Mouse (Mus musculus) myocyte (in vitro differentiated cells): ENCODE measurements around the gene Slc29a1. TPM values are rescaled to one million over a fixed set of nuclear protein-coding genes. Genes with fewer than 3 reads are reported as not detected.

Source experiments
- H3K27me3 ChIP-seq: one replicate; pipeline ENCODE4 v1.6.1; 2011; ENCODE audit not compliant: control insufficient read depth, insufficient read depth, insufficient read length
- H3K36me3 ChIP-seq: one replicate; pipeline ENCODE4 v1.6.1; 2011; ENCODE audit not compliant: control insufficient read depth, insufficient read depth
- H3K4me2 ChIP-seq: one replicate; pipeline ENCODE4 v1.6.1; 2011; ENCODE audit warnings: low read depth, control low read depth
- H3K4me3 ChIP-seq: one replicate; pipeline ENCODE4 v1.5.1; 2011; ENCODE audit warnings: mild to moderate bottlenecking, control low read depth, moderate library complexity
- H3K79me2 ChIP-seq: one replicate; pipeline ENCODE4 v1.6.1; 2011; ENCODE audit not compliant: control insufficient read depth, insufficient read depth
- H3ac ChIP-seq: one replicate; pipeline ENCODE4 v1.6.1; 2011; ENCODE audit not compliant: control insufficient read depth, insufficient read length
- CEBPB ChIP-seq: IDR thresholded peaks from 2 replicates; pipeline ENCODE4 v1.6.1; 2011; ENCODE audit warnings: mild to moderate bottlenecking, moderate library complexity; ENCODE audit not compliant: poor library complexity, insufficient read depth, severe bottlenecking
- E2F4 ChIP-seq: IDR thresholded peaks from one replicate; pipeline ENCODE4 v1.6.1; 2011; ENCODE audit warnings: mild to moderate bottlenecking, control low read depth, moderate library complexity; ENCODE audit not compliant: insufficient read depth
- MAX ChIP-seq: IDR thresholded peaks from one replicate; pipeline ENCODE4 v1.6.1; 2011; ENCODE audit warnings: low read depth, mild to moderate bottlenecking, control low read depth
- MYOD1 ChIP-seq, 3 experiments: IDR thresholded peaks; one replicate each; pipeline ENCODE4 v1.6.1; 2011; ENCODE audit warnings: control low read depth in 2 of 3, low read depth in 2 of 3, mild to moderate bottlenecking in 2 of 3, moderate library complexity in 1 of 3; ENCODE audit not compliant: insufficient read length in 2 of 3, control insufficient read depth in 1 of 3
- MYOG ChIP-seq, 3 experiments: IDR thresholded peaks; one replicate each; pipeline ENCODE4 v1.6.1; 2011; ENCODE audit warnings: control low read depth in 2 of 3, low read depth in 2 of 3, mild to moderate bottlenecking in 2 of 3; ENCODE audit not compliant: insufficient read length in 2 of 3, control insufficient read depth in 1 of 3, insufficient read depth in 1 of 3
- POLR2A ChIP-seq: IDR thresholded peaks from one replicate; pipeline ENCODE4 v1.6.1; 2011; ENCODE audit warnings: low read depth, mild to moderate bottlenecking, control low read depth, moderate library complexity; ENCODE audit not compliant: insufficient read length
- POLR2AphosphoS2 ChIP-seq: IDR thresholded peaks from one replicate; pipeline ENCODE4 v1.6.1; 2011; ENCODE audit warnings: low read depth, control low read depth; ENCODE audit not compliant: insufficient read length
- REST ChIP-seq: IDR thresholded peaks from one replicate; pipeline ENCODE4 v1.6.1; 2011; ENCODE audit warnings: mild to moderate bottlenecking, control low read depth, moderate library complexity; ENCODE audit not compliant: insufficient read depth, insufficient read length
- SRF ChIP-seq: IDR thresholded peaks from one replicate; pipeline ENCODE4 v1.6.1; 2011; ENCODE audit warnings: low read depth; ENCODE audit not compliant: control insufficient read depth, insufficient read length
- TCF12 ChIP-seq: IDR thresholded peaks from one replicate; pipeline ENCODE4 v1.6.1; 2011; ENCODE audit warnings: mild to moderate bottlenecking, control low read depth; ENCODE audit not compliant: poor library complexity, insufficient read depth, severe bottlenecking
- TCF3 ChIP-seq: IDR thresholded peaks from one replicate; pipeline ENCODE4 v1.6.1; 2011; ENCODE audit warnings: low read depth, control low read depth; ENCODE audit not compliant: insufficient read length
- USF1 ChIP-seq: IDR thresholded peaks from one replicate; pipeline ENCODE4 v1.6.1; 2011; ENCODE audit warnings: low read depth, mild to moderate bottlenecking, control low read depth, moderate library complexity
- polyA plus RNA-seq: library from polyadenylated mRNA; unstranded; fragments of >200 nt; fragmentation: generic; extraction: Trizol; gene quantifications from one replicate; pipeline ENCODE4 v1.2.1, GENCODE M21; 2012; ENCODE audit warnings: missing spikeins

Gene Slc29a1
- polyA plus RNA-seq, 1 experiment = 913 TPM

DNA sequence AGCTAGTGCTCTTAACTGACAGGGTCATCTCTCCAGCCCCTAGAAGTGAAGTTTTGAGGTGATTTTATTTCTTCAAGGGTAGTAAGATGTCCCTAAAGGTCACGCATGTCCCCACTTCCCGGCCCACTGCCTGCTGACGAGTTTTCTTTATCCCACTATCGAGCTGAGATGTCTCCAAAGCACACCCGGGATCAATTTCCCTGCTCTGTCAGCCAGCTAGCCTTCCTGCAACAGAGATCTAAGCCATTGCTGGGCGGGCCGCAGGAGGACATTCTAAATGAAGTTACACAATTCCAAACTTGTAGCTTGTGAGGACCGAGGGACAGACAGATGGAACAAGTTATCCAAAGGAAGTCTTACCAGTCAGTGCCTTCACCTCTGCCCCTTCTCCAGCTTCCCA, 861 bp upstream of the Slc29a1 start:
- H3ac ChIP-seq = peak overlapping the region; percentile 28
- peak overlapping the region; percentile 70 for H3K4me2 ChIP-seq
- peak overlapping the region; percentile 80 for H3K4me3 ChIP-seq
- TF ChIP-seq USF1 = no peak
- no peak for TF ChIP-seq POLR2AphosphoS2
- TF ChIP-seq TCF3 = no peak
- no peak for TF ChIP-seq CEBPB
- no peak for TF ChIP-seq E2F4
- TF ChIP-seq MYOD1 (IDR thresholded peaks at IDR 0.05; ENCODE audit: control insufficient read depth in 1 of 3, insufficient read length in 2 of 3, low read depth in 2 of 3) = no peak
- TF ChIP-seq TCF12 = no peak
- no peak for TF ChIP-seq SRF
- TF ChIP-seq REST = no peak
- no peaks in the 10 kb centered on the region for H3K27me3 ChIP-seq
- no peaks in the 10 kb centered on the region for H3K36me3 ChIP-seq
- H3K79me2 ChIP-seq = peaks cover 9% of the 10 kb centered on the region

DNA sequence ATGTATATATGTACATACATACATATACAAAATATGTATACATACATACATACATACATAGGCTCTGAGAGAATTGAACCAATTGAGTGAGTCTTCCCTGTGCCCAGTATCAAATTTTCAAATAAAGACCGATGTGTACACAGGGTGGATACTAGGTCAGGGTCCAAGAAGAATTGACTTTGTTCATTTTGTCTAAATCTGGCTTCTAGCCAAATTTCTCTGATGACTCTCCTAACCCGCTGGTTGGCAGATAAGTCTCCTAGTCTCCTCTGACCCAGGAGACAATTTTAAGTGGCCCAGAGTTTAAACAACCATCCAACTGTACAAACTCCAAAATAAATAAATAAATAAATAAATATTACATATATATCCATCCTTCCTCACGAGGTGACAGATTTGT, 515 bp downstream of the Slc29a1 start:
- H3K79me2 ChIP-seq = peaks cover 23% of the 10 kb centered on the region
- no peaks in the 10 kb centered on the region for H3K36me3 ChIP-seq
- no peaks in the 10 kb centered on the region for H3K27me3 ChIP-seq
- TF ChIP-seq USF1 (no peak), MAX (no peak), POLR2AphosphoS2 (no peak), MYOD1 (IDR thresholded peaks at IDR 0.05; ENCODE audit: control insufficient read depth in 1 of 3, insufficient read length in 2 of 3, low read depth in 2 of 3) (no peak), E2F4 (no peak)
- H3K4me3 ChIP-seq = peak overlapping the region; percentile 80
- H3K4me2 ChIP-seq = peak overlapping the region; percentile 70
- H3ac ChIP-seq = peak overlapping the region; percentile 25

DNA sequence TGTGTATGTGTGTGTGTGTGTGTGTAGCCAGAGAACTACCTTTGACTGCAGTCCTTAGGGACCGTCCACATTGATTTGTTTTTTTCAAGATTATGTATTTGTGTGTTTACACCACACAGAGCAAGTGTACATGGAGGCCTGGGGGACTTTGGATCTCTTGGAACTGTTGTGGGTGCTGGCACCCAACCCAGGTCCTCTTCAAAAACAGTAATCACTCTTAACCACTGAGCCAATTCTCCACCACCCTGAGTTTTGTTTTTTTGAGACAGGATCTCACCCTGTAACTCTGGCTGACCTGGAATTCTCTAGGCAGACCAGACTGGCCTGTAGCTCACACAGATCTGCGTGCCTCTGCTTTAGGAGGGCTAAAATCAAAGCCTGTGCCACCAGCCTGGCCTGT, 1.0 kb downstream of the Slc29a1 start:
- no peak overlapping the region for H3ac ChIP-seq
- peak overlapping the region; percentile 70 for H3K4me2 ChIP-seq
- H3K36me3 ChIP-seq = no peaks in the 10 kb centered on the region
- H3K4me3 ChIP-seq = peak overlapping the region; percentile 80
- TF ChIP-seq POLR2A (peak; percentile 35), TCF3 (no peak)
- no peaks in the 10 kb centered on the region for H3K27me3 ChIP-seq
- peaks cover 28% of the 10 kb centered on the region for H3K79me2 ChIP-seq

DNA sequence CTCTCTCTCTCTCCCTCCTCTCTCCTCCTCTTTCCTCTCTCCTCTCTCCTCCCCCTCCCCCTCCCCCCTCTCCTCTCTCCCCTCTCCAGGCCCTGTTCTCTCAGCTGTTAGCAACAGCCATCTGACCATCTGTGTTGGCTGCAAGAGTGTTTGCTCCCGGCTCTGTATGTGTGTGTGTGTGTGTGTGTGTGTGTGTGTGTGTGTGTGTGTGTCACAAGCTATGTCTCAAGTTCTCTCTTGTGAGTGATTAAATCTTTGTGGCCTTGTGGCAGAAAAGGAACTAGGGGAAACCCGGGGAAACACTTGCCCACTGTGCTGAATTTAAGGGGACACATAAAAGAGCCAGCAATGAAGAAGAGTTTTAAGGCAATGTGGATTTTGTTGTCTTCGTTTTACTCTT, 1.6 kb downstream of the Slc29a1 start:
- Histone ChIP-seq H3ac (peak overlapping the region; percentile 1), H3K36me3 (no peaks in the 10 kb centered on the region), H3K79me2 (peaks cover 34% of the 10 kb centered on the region), H3K27me3 (no peaks in the 10 kb centered on the region), H3K4me3 (peak overlapping the region; percentile 80), H3K4me2 (peak overlapping the region; percentile 70)
- TF ChIP-seq POLR2AphosphoS2 = no peak
- TF ChIP-seq REST = no peak
- no peak for TF ChIP-seq SRF
- TF ChIP-seq MYOD1 (IDR thresholded peaks at IDR 0.05; ENCODE audit: control insufficient read depth in 1 of 3, insufficient read length in 2 of 3, low read depth in 2 of 3) = peak; percentile 67 to 86 (median 82)
- peak; percentile 80 to 94 (median 90) for TF ChIP-seq MYOG (IDR thresholded peaks at IDR 0.05; ENCODE audit: control insufficient read depth in 1 of 3, insufficient read depth in 1 of 3, insufficient read length in 2 of 3, low read depth in 2 of 3)
- peak; percentile 97 for TF ChIP-seq TCF12
- 0 out of 2 replicates have a peak, but pooled peaks have one; percentile 34 for TF ChIP-seq CEBPB
- no peak for TF ChIP-seq USF1
- TF ChIP-seq MAX = no peak
- TF ChIP-seq POLR2A = peak; percentile 34
- no peak for TF ChIP-seq E2F4
- peak; percentile 76 for TF ChIP-seq TCF3

DNA sequence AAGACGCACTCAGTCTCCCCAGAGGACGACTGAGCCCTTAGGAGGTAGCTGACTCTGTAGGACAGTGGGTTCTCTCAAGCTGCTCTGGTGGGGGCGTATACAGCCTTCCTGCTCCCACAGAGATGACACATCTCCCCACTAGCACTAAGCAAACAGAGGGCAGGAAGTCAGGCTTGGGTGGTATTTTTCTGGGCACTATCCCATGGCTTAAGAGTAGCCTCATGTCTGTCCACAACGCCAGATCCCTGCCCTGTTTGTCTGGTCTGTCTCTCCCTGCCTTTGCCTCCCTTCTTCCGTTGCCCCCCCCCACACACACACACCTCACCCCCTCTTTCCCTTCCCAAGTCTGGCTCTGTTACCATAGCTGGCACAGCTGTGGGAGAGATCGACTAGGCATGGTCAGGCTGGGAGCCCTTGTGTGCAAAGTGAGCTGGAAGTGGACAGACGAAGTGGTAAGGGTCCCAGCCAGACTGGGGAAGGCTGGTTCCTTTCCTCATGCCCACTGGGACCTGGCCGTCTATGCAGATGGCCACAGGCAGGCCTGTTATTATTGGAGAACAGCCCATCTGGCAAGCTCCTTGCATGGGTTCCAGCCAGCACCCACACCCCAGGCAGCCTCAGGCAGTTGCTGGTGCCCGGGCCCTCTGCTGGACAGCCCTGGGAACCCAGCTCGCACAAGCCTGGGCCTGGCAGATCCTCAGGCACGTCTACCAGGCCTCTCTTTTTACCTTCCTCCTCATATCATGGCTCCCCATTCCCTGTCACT, 2.6 kb downstream of the Slc29a1 start:
- Histone ChIP-seq H3K79me2 (peaks cover 43% of the 10 kb centered on the region), H3K36me3 (no peaks in the 10 kb centered on the region), H3K4me2 (peak overlapping the region; percentile 88), H3K4me3 (peak overlapping the region; percentile 80), H3K27me3 (no peaks in the 10 kb centered on the region), H3ac (peak overlapping the region; percentile 88)
- TF ChIP-seq MAX = no peak
- no peak for TF ChIP-seq USF1
- peak; percentile 56 for TF ChIP-seq POLR2A
- TF ChIP-seq MYOD1 (IDR thresholded peaks at IDR 0.05; ENCODE audit: control insufficient read depth in 1 of 3, insufficient read length in 2 of 3, low read depth in 2 of 3) = peak in 2 of 3 experiments; percentile 33 to 54
- TF ChIP-seq TCF3 = no peak
- TF ChIP-seq SRF = peak; percentile 11
- TF ChIP-seq MYOG (IDR thresholded peaks at IDR 0.05; ENCODE audit: control insufficient read depth in 1 of 3, insufficient read depth in 1 of 3, insufficient read length in 2 of 3, low read depth in 2 of 3) = peak in 2 of 3 experiments; percentile 75 to 78
- no peak for TF ChIP-seq CEBPB
- TF ChIP-seq POLR2AphosphoS2 = peak; percentile 73
- TF ChIP-seq E2F4 = no peak
- TF ChIP-seq TCF12 = no peak
- TF ChIP-seq REST = no peak
